Mouse (Mus musculus) liver, postnatal 0 days (tissue): Measurements from ENCODE around the gene Gpr161.

Experiments used
- CTCF ChIP-seq: sonication (generic); IDR thresholded peaks from 2 replicates; pipeline ENCODE4 v1.5.1; 2016; ENCODE audit warnings: antibody characterized with exemption, low read depth
- EP300 ChIP-seq: IDR thresholded peaks from 2 replicates; pipeline ENCODE4 v1.6.1; 2016; ENCODE audit warnings: antibody characterized with exemption, low read depth, mild to moderate bottlenecking

GRCm38 (mm10) chr1:165321891-165322290 is 26.3 kb downstream of the Gpr161 start:
- TF ChIP-seq EP300 (no peak), CTCF (no peak)
